Mouse (Mus musculus) ES-Bruce4 (cell line): Measurements from ENCODE around the gene Ribc2.

Source experiments
- CTCF ChIP-seq: IDR thresholded peaks from one replicate; pipeline ENCODE4 v1.8.1; 2011; ENCODE audit warnings: low read depth, low read length
- POLR2A ChIP-seq: IDR thresholded peaks from one replicate; pipeline ENCODE4 v1.8.1; 2011; ENCODE audit warnings: low read length; ENCODE audit not compliant: insufficient read depth

DNA sequence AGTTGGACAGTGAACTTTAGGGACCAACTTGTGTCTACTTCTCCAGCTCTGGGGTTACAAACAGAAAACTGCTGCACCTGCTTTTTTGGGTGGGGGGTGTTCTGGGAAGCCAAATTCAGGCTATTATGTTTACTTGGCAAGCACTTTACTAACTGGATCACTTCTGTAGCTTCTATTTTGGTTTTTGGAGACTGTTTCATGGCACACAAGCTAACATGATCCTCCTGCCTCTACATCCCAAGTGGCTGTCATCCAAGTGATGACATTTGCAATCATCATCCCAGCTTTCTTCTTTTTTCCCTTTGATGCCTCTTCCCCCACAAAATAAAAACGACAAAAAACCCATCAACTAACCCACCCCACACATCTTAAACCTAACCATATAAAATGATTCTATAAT is 46.2 kb upstream of the Ribc2 start:
- TF ChIP-seq POLR2A: no peak
- no peak for TF ChIP-seq CTCF
